Mouse (Mus musculus) urinary bladder, postnatal 14 days (tissue): ENCODE results near the gene Olfr373.

Experiments used
- DNase-seq: peaks from one replicate; pipeline ENCODE4 v3.0.0; 2021; ENCODE audit warnings: low spot score

Olfr373 gene

DNA sequence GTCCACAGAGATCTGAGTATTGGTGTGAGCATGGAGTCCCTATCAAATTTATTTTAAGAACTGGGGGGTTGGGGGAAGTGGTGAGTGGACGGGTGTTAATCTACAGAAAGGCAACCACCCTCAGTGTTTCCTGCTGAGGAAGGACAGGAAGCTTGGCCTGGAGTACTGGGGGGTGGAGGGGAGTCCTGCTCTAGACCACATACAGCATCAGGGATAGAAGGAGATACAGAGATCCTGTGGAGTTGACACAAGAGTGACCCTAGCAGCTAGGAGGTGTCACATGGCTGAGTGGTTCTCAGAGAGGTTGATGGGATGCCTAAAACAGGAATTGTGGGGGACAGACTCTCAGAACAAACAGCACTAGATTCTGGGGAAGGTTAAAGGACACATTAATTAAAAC lies 50.5 kb downstream of the Olfr373 start:
- no peak for DNase-seq

DNA sequence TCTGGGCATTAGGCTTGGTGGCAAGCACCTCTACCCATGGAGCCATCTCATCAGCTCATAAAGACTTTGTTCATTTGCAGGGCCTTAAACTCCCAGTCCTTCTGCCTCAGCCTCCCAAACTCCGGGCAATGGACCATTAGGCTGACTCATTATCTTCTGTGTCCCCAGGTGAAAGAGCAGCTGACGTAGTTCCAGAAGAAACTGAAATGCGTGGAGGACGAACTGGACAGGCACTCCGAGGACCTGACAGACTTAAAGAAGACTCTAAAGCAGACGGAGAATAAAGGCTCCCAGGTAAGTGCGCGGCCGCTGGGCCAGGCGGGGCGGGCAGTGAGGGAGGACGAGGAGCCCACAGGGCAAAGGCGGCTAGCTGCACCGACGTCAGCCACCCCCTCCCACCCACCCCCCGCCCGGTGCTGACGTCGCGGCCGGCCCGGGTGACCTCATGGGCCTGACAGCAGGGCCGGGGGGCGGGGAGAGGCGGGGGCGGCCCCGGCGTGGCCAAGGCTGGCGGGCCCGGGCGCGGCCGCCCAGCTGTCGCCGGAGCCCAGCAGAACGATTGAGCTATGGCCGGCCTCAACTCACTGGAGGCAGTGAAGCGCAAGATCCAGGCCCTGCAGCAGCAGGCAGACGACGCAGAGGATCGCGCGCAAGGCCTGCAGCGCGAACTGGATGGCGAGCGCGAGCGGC lies 51.9 kb downstream of the Olfr373 start, which contains the start of gene Tpm4:
Tpm4 (plus strand) TSS at position 220 of the 690 bp plus-strand sequence.
- peak; percentile 71 for DNase-seq

DNA sequence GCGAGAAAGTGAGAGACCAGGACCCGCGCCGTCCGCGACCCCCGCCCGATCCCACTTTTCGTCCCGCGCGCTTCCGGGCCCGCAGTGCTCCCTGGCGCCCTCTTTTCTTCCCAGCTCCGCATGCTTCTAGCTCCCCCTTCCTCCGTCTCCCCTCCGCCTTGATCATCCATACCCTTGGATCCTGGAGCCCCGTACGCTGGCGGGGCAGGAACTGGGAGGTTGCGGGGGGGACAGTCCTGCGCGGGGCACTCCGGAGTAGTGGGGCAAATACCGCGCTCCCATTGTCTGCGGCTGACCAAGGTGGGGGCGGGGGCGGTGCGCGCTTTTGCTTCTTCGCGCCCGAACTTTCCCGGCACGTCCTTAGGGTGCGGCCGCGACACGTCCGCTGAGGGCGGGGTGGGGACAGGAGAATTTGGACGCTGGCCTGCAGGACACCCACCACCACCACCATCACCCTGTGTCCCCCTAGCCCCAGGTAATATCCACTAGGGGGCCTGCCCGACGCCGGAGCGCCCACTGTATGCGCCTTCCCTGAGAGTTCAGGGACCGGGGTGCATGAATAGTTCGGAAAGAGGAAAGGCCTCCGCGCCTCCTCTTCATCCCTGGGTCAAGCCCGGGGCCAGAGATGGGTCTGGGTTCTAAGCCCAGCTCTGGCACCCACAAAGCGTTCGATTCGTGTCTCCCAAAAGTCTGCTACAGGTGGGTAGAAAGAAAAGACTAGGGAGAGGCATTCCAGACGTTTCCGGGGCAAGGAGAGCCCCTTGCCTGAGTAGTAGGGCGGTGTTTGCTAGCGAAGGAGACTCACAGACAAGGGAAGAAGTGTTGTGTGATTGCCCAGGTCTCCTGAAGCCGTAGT lies 52.7 kb downstream of the Olfr373 start:
- DNase-seq, result peak; percentile 45

DNA sequence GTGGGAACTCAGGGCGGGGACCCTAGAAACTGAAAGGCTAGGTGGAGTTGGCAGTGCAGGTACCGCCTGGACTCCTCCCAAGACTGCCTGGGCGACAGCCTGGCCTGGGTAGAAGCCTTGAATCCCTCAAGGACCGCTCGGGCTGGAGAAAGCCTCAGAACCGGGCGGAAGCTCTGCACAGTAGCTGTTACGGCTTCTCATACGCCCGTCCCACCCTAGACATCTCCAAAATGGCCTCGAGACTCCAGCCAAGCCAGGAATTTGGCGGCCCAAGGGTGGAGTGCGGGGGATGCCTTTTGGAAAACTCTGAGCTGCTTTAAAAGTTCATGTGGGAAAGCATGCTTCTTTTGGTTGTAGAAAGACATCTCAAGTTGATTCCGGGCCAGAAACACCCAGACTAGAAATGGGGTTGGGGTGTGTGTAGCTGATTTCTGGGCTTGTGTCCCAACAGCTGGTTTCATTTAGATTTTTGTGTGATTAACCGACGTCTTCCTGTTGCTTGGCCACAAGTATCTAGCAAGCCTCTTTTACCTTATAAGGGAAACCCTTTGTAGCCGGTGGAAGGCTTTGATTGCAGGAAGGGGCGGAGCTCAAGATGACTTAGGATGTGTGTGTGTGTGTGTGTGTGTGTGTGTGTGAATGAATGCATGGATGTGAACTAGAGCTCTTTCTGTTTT lies 53.5 kb downstream of the Olfr373 start:
- DNase-seq, result peak; percentile 81

DNA sequence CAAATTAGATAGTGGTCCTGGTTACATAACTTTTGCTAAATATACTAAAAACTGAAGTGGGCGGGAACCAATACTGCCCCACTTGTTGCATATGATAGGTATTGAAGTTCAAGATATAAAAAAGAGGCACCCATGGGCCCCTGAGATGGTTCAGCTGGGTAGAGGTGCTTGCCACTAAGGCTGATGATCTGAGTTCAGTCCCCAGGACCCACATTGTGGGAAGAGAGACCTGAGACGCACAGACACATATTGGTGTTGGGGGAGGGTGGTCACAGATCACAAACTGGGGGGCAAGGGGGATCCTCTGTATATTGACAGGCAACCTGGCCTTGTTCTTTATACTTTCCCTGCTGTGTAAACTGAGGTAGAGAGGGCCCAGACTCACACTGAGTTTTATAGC lies 54.5 kb downstream of the Olfr373 start:
- DNase-seq, result no peak

DNA sequence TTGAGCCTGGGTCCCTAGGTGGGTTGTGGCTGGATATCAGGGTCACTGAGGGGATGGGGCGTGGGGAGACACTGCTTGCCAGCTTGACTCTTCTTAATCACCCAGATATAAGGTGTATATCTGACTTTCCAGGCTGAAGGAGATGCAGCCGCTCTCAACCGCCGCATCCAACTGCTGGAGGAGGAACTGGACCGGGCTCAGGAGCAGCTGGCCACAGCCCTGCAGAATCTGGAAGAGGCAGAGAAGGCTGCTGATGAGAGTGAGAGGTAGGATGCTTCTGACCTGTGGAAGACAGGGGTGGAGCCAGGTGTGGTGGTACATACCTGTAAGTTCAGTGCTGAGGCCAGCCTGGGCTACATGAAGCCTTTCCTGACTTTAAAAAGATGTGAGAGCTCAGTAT lies 55.5 kb downstream of the Olfr373 start:
- no peak for DNase-seq

DNA sequence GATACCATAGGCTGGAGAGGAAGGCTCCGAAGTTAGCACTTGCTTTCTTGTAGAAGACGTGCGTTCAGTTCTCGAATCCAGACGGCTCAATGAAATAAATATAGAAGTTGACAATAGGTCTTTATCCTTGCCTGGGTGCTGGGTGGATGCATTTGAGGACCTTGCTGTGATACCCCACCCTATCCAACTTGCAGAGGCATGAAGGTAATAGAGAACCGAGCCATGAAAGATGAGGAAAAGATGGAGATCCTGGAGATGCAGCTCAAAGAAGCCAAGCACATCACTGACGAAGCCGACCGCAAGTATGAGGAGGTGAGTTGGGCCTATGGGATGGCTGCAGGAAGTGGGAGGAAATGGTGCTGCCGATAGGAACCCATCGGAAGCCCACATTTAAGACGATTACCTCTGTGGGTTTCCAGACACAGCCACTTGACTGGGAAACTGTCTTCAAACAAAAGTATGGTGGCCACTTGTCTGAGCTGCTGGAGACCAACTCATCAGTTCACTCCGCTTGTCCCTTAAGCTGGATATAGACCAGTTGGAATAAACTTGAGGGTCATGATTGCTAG lies 60.4 kb downstream of the Olfr373 start:
- DNase-seq, result no peak

DNA sequence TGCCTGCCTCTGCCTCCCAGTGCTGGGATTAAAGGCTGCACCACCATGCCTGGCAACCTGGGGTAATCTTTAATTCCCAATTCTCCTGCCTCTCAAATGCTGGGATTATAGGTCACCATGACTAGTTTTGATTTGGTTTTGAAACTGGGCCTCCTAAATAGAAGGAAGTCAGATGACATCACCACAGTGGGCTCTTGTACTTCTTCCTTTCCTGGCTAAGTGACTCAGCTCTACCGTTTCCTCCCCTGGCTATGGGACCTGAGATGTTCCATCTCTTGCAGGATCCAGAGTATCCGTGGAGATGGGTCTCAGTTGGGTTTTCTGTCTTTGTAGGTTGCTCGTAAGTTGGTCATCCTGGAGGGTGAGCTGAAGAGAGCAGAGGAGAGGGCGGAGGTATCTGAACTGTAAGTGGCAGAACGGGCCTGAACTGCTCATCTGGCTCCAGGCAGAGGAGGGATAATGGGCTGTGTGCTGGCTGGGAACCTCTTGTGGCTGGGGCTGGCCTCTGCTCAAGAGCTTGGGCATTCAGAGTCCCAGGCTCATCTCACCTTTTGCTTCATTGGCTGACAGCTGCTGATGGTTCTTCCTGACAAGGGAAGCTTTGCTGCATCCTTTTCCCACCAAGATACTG lies 61.5 kb downstream of the Olfr373 start:
- DNase-seq, result no peak

DNA sequence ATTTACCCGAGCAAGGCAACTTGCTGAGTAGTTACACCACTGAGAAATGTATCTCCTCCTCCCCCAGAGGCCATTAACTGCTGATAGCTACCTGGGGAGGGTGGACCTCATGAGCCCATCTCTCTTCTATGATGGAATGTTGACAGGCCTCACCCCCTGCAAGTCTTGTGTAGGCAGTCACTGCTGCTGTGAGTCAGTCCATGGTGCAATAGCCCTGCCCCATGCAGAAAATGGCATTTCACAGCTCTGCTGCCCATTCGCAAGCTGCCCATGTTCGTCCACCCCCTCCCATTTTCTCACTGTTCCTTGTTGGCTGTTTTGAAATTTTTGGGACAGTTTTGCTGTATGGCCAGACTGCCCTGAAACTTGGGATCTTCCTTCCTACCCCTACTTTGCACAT lies 62.5 kb downstream of the Olfr373 start:
- no peak for DNase-seq

DNA sequence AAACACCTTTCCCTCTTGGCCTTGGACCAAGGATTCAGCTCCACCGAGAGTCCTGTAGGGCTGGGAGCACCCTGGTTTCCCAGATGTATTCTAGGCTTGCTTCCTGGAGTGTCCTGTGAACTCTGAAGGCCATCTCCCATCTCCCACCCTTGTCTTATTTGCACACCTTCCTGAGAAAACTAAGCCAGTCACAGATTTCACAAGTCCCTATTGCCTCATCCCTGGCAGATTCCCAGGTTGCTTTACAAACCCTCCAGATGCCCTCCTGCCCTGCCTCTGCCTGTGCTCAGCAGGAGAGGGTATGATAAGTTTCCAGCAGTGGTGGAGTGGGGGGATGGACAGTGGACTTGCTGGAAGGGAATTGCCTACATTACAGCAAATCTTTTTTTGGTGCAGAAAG lies 63.1 kb downstream of the Olfr373 start:
- DNase-seq, result no peak

DNA sequence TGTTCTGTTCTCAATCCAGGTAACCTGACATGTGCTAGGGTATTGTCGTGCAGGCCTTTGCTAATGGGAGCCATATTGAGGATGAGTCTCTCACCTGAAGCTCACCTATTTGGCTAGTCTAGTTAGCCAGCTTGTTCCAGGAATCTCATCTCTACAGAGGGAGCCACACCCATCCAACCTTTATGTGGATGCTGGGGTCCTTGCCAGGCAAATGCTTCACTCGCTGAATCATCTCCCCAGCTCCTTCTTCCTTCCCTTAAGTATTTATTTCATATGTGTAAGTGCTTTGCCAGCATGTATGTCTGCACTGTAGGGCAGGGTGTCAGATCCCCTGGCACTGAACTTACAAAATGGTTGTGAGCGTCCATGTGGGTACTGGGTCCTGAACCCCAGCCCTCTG lies 63.6 kb downstream of the Olfr373 start:
- no peak for DNase-seq

DNA sequence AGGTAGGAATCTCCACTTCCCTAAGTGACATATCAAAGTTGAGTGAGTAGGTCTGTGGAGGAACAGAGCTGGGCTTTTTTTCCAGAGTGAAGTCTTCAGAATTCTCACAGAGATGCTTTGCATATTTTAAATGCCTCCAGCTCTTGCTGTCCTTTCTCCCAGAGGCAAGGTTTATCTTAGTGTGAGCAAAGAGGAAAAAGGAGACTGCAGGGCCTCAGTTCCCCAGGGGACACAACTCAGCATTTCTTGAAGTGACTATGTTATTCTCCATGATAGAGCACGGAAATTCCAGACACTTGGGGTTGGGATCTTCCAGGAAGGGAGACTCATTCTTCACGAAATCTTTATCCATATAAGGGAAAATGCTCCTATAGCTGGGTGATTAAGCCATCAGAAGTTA lies 64.3 kb downstream of the Olfr373 start:
- DNase-seq, result no peak

DNA sequence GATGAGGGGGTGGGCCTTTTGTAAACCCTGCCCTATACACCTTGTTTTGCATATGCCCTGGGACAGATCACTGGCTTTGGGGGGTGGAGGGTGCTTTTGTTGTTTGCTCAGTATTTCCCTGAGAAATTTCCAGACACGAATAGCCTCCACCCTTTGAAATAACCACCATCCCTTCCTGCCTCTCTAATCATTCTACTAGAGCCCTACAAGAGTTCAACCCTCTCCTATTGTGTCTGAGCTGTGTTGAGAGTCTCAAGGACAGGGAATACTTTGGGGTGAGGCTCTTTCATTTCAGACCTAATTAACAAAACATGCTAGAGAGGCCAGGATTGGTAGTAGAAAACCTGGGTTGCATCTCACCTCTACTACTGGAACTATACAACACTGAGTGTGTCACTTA lies 66.1 kb downstream of the Olfr373 start:
- no peak for DNase-seq

DNA sequence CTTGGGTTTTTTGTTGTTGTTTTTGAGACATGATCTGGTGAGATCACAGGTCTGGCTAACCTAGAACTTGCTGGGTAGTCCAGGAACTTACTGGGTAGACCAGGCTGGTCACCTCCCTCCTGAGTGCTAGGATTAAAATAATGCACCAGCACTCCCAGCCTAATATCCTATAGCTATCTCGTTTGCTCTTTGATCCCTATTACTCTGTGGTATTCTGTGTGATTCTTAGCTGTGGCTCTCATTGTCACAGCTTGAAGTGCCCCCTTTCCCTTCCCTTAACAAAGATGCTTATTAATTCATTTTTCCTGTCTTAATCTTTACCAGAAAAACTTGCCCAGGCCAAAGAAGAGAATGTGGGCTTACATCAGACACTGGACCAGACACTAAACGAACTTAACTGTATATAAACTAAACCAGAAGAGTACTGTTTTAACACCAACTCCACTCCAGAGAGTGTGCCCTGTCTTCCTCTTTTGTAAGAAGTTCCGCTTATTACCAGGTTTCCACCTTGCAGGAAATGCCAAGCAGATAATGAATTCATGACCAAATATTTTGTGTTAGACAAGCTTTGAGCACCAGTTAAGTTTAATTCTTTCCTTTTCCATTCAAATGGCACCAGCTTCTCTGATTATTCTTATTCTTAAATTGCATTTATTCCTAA lies 68.6 kb downstream of the Olfr373 start:
- DNase-seq, result no peak
